Mouse (Mus musculus): Measurements from ENCODE around the gene Ntsr1. TPM values are rescaled to one million over a fixed set of nuclear protein-coding genes. Genes with fewer than 3 reads are reported as not detected.

Gene Ntsr1
- total RNA-seq, 2 experiments from 2014 or later: not detected

- DNase-seq (ENCODE audit: low spot score): no peak
Measured at GRCm38 (mm10) chr2:180562146-180562545, 62.4 kb downstream of the Ntsr1 start.

- no peak for DNase-seq (ENCODE audit: low spot score)
Measured at GRCm38 (mm10) chr2:180563296-180563695, 63.5 kb downstream of the Ntsr1 start.

- no peak for DNase-seq (ENCODE audit: low spot score)
Measured at GRCm38 (mm10) chr2:180563841-180564240, 64.1 kb downstream of the Ntsr1 start.

- peak; percentile 60 for DNase-seq (ENCODE audit: low spot score)
Measured at GRCm38 (mm10) chr2:180566240-180566913, 66.6 kb downstream of the Ntsr1 start.

GRCm38 (mm10) chr2:180569028-180569643, 69.4 kb downstream of the Ntsr1 start:
- peak; percentile 77 for DNase-seq (ENCODE audit: low spot score)

GRCm38 (mm10) chr2:180576482-180576881, 76.7 kb downstream of the Ntsr1 start:
- DNase-seq (ENCODE audit: low spot score): no peak

- peak; percentile 62 for DNase-seq (ENCODE audit: low spot score)
Measured at GRCm38 (mm10) chr2:180578686-180579085, 78.9 kb downstream of the Ntsr1 start.

- no peak for DNase-seq (ENCODE audit: low spot score)
Measured at GRCm38 (mm10) chr2:180581002-180581401, 81.2 kb downstream of the Ntsr1 start, which contains the start of gene Mrgbp. Gene Mrgbp (plus strand): TSS chr2:180581304.

- DNase-seq (ENCODE audit: low spot score): peak; percentile 98
Measured at GRCm38 (mm10) chr2:180582481-180583153, 82.8 kb downstream of the Ntsr1 start.

- no peak for DNase-seq (ENCODE audit: low spot score)
Measured at GRCm38 (mm10) chr2:180583154-180583507, 83.4 kb downstream of the Ntsr1 start.

- DNase-seq (ENCODE audit: low spot score): no peak
Measured at GRCm38 (mm10) chr2:180588736-180589122, 89.0 kb downstream of the Ntsr1 start.

GRCm38 (mm10) chr2:180589123-180589831, 89.5 kb downstream of the Ntsr1 start, which contains the start of gene Ogfr:
Gene Ogfr (plus strand): TSS chr2:180589245.
- DNase-seq (ENCODE audit: low spot score): peak; percentile 71

Other genes with a start within 250 kb of the Ntsr1 start
- 100 to 1,000 TPM; 355 to 460 TPM for gene Rps21, start 242.6 kb upstream of the Ntsr1 start, total RNA-seq (2021)
- 1 to 10 TPM; 8.2 to 9.1 TPM for gene Cables2, start 226.5 kb upstream of the Ntsr1 start, total RNA-seq (2021)
- not detected for gene Rbbp8nl, start 210.1 kb upstream of the Ntsr1 start, total RNA-seq (2021)
- not detected for gene Gata5, start 165.3 kb upstream of the Ntsr1 start, total RNA-seq (2021)
- gene Slco4a1, start 43.7 kb upstream of the Ntsr1 start, total RNA-seq (2021): not detected
- 1 to 10 TPM; 4.4 to 4.5 TPM for gene Mrgbp, start 81.3 kb downstream of the Ntsr1 start, total RNA-seq (2021)
- 10 to 100 TPM; 20.7 to 25.7 TPM for gene Ogfr, start 89.3 kb downstream of the Ntsr1 start, total RNA-seq (2021)
- gene Col9a3, start 97.8 kb downstream of the Ntsr1 start, total RNA-seq (2021): under 1 TPM in 1 of 2 experiments, not detected in 1; 0.07 TPM
- not detected for gene Tcfl5, start 142.7 kb downstream of the Ntsr1 start, total RNA-seq (2021)
- 10 to 100 TPM; 15.3 to 19.4 TPM for gene Dido1, start 210.0 kb downstream of the Ntsr1 start, total RNA-seq (2021)
- 10 to 100 TPM; 31.7 to 36.7 TPM for gene Gid8, start 210.1 kb downstream of the Ntsr1 start, total RNA-seq (2021)
- not detected for gene Slc17a9, start 225.3 kb downstream of the Ntsr1 start, total RNA-seq (2021)

Measured in gastrocnemius, adult 18-20 months (tissue).